Mouse (Mus musculus) Patski (cell line): ENCODE measurements around the gene Sri. TPM values are rescaled to one million over a fixed set of nuclear protein-coding genes. Genes with fewer than 3 reads are reported as not detected.

Source experiments
- ATAC-seq: fragments of 100-300 bp; one replicate; pipeline ENCODE4 v1.8.0; 2021
- CTCF ChIA-PET: fragments of 350-600 bp; sonication (Branson Sonifier 250); formaldehyde crosslinking; loops from one replicate; lab custom pipeline; 2022; ENCODE audit warnings: inconsistent platforms; lab: Charles Lee
- POLR2A ChIA-PET: fragments of 350-600 bp; sonication (Branson Sonifier 250); formaldehyde crosslinking; loops from one replicate; lab custom pipeline; 2022; ENCODE audit warnings: antibody characterized with exemption, inconsistent platforms; lab: Charles Lee
- DNase-seq: peaks from one replicate; pipeline ENCODE4 v3.0.0-alpha.2; 2011; ENCODE audit warnings: low read depth, low spot score
- H3K27me3 ChIP-seq: fragments of 371-371 bp; one replicate; pipeline ENCODE4 v1.5.1; 2021
- CTCF ChIP-seq: fragments of 100-300 bp; IDR thresholded peaks from one replicate; pipeline ENCODE4 v1.5.1; 2021
- in situ Hi-C: fragments of 300-500 bp; cut with MboI; formaldehyde crosslinking; loops from 3 replicates; pipeline ENCODE4 v1.11.1; 2018; ENCODE audit warnings: low pct_unique_long_range_greater_than_20kb, mixed read lengths
- polyA plus RNA-seq: library from polyadenylated mRNA; unstranded; gene quantifications from one replicate; pipeline ENCODE4 v1.2.3, GENCODE M21; 2021

Gene Sri
- polyA plus RNA-seq, 1 experiment from 2014 or later = 194 TPM

- TF ChIP-seq CTCF = no peak
- in situ Hi-C loops = no loop called here
- ChIA-PET CTCF (no interaction called here), POLR2A (no interaction called here)
- ATAC-seq = no peak
- DNase-seq = no peak
- H3K27me3 ChIP-seq = peaks cover 51% of the 10 kb centered on the region
These were observed 49.8 kb downstream of the Sri start for GRCm38 (mm10) chr5:8095689-8096088.

GRCm38 (mm10) chr5:8111691-8112090 lies 65.8 kb downstream of the Sri start:
- CTCF ChIA-PET = no interaction called here
- no peak for TF ChIP-seq CTCF
- POLR2A ChIA-PET = no interaction called here
- in situ Hi-C loops = no loop called here
- peaks cover 8% of the 10 kb centered on the region for H3K27me3 ChIP-seq
- ATAC-seq (no peak), DNase-seq (no peak)

- POLR2A ChIA-PET = no interaction called here
- ATAC-seq (no peak), DNase-seq (no peak)
- TF ChIP-seq CTCF = no peak
- H3K27me3 ChIP-seq = peaks cover 8% of the 10 kb centered on the region
- in situ Hi-C loops = no loop called here
- CTCF ChIA-PET = no interaction called here
These were observed 66.4 kb downstream of the Sri start for GRCm38 (mm10) chr5:8112246-8112645.

- TF ChIP-seq CTCF = no peak
- CTCF ChIA-PET = no interaction called here
- no peak for DNase-seq
- in situ Hi-C loops = no loop called here
- ATAC-seq = peak; percentile 61
- no peaks in the 10 kb centered on the region for H3K27me3 ChIP-seq
- POLR2A ChIA-PET = no interaction called here
These were observed 70.8 kb downstream of the Sri start for GRCm38 (mm10) chr5:8116561-8117168.

Other genes starting within 250 kb of the Sri start
- 0.09 TPM for gene Steap4, start 85.6 kb upstream of the Sri start, polyA plus RNA-seq